Mouse (Mus musculus): ENCODE results near the gene Csf2rb2.
"Not testable (repeated sequence)": the region's sequence is repeated elsewhere in the genome, so short reads cannot be mapped to it uniquely, and the experiment has no call there.

- not testable (repeated sequence) for TF ChIP-seq POLR2A (IDR thresholded peaks at IDR 0.05; ENCODE audit: control insufficient read depth, low read depth, low read length); CTCF (IDR thresholded peaks at IDR 0.05; ENCODE audit: control insufficient read depth, insufficient read depth, insufficient replicate concordance, low read depth, low read length)
These were observed 35.4 kb upstream of the Csf2rb2 start for GRCm38 (mm10) chr15:78340919-78341318.

All from testis, adult 2 months (tissue).